Mouse (Mus musculus): ENCODE data around the gene Arhgap24.

DNA sequence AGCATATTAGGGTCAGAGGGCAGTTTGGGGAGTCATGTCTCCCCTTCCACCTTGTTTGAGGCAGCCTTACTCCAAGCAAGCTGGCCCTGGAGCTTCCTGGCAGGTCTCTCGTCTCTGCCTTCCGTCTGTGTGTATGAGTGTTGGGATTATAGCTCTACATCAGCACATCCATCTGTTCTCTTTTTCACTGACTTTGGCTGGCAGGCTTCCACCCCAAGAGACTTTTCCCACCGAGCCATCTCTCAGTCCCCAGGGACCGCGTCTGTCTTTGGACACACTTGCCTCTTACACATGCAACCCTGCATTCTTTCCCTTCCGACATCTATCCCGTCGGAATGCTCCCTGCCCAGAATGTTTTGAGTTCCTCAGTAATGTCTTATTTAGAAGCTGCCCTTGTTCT, 267.8 kb downstream of the Arhgap24 start:
- TF ChIP-seq CTCF (IDR thresholded peaks at IDR 0.05; ENCODE audit: borderline replicate concordance, extremely low read depth, insufficient read depth, insufficient read length) (no peak), POLR2A (IDR thresholded peaks at IDR 0.05; ENCODE audit: borderline replicate concordance, extremely low read depth, insufficient read depth, insufficient read length, poor library complexity, severe bottlenecking) (no peak)
